Mouse (Mus musculus) cerebellum, postnatal 25 days (tissue): Measurements from ENCODE around the gene Ear1.
A peak's percentile ranks its signal among the peaks of the same experiment; 100 is the strongest.
"Not testable (repeated sequence)": the region's sequence is repeated elsewhere in the genome, so short reads cannot be mapped to it uniquely, and the experiment has no call there.

Experiments used
- DNase-seq, 2 experiments: peaks; one replicate each; pipeline ENCODE4 v3.0.0; 2021; ENCODE audit warnings: mixed read lengths in 2 of 2

Gene Ear1

DNA sequence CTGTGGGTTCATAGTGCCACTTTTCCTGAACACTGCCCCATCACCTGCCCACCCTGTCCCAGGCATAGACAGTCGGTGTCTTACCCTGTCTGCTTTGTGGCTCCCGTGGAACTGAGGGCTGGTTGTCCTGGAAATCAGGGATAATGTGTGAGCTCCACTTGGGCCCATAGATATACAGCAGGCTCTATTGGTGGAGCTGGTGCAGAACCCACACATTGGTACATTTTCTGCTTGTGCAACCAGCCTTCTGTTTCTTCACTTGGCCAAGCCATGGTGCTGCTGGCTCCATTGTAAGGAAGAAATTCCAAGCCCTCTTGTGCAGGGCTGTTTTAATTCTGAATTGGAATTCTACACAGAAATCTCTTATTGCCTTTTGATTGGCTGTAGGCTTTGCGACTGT lies at the start of gene Ear1:
Ear1 (minus strand) TSS at position 101 of the 400 bp plus-strand sequence.
- not testable (repeated sequence) for DNase-seq

DNA sequence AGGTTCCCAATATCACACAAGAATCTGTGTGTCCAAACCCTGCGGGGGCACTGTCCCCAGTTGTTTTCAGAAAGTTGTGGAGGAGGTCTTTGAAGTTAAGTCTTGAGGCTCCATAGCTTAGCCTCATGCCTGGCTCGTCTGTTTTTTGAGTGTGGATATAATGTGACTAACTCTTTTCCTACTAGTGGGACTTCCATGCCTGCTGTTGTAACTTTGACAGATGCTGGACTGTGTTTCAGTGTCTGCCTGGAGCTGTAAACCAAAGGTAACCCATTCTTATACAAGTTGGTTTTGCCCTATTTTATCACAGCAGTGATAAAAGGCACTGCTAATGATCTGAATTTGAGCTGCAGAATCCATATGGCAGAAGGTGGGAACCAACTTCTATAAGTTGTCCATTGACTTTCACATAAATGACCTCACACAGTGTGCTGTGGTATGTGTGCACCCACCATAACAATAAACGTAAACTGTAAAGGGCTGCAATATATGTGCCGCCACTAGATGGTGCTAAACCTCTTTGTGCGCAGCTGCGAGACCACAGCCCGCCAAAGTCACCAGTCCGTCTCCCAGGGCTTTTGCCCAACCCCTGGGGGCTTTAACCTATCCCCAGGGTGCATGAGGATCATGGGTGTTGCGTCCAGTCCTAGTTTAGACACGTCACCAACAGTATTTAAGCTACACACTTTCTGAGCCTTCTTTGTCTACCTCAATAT lies 49.5 kb upstream of the Ear1 start, which contains the start of gene Gm8113:
Gm8113 (plus strand) TSS at position 703 of the 716 bp plus-strand sequence.
- DNase-seq: peak; percentile 32 to 61

DNA sequence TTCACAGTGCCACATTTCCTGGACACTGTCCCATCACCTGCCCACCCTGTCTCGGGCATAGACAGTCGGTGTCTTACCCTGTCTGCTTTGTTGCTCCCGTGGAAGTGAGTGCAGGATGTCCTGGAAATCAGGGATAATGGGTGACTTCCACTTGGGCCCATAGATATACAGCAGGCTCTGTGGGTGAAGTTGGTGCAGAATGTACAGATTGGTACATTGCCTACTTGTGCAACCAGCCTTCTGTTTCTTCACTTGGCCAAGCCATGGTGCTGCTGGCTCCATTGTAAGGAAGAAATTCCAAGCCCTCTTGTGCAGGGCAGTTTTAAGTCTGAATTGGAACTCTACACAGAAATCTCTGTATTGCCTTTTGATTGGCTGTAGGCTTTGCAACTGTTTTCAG lies 48.1 kb upstream of the Ear1 start, which contains the start of gene Ear10:
Ear10 (minus strand) TSS at position 101 of the 400 bp plus-strand sequence.
- not testable (repeated sequence) for DNase-seq

DNA sequence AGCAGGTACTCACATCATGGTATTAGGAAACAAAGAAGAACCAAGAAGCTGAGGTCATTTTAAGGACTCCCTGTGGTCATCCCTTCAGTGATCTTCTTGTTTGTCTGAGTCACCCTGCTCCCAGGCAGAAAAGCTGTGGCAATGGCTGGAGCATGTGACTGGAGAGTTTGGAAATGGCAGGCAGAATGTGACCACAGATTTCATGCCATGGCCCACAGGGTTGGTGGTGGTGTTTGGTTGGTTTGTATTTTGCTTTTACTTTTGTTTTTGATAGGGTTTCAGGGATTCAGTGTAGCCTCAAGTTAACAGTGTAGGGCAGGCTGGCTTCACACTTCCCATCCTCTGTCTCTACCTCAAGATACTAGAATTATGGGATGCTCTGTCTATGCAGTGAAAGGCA lies 42.9 kb upstream of the Ear1 start:
- DNase-seq: not testable (repeated sequence)

DNA sequence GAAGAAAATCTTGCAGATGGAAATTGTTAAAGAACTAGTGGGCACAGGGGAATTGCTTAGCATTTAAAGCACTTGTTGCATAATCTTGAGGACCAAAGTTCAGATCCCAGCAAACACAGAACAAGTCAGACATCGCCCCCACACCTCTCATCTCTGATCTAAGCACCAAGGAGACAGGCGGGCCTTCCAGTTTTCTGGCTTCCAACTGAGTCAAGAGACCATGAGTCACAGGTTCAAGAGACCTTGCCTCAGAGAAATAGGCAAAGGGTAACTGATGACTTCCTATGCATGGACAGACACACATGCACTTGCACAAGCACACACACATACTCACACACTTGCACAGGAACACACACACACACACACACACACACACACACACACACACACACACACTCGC lies 23.3 kb upstream of the Ear1 start:
- not testable (repeated sequence) for DNase-seq

DNA sequence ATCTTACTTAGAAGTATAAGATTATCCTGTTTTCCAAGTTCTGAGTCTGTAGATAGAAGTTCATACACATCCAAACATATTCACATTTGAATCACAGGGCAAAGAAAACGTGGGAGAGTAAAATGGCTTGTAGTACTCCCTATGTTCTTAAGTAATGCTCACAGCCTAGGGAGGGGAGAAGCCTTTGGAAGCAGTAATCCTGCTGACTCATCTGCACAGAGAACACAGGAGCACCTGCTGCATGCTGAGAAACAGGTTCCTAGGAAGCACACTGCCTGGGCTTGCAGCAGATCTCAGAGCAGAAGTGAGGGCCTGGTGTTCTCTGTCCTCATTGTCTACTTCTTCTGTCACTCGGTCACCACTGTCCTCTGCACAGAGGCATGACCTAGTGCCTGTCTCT lies 20.0 kb upstream of the Ear1 start:
- not testable (repeated sequence) for DNase-seq

DNA sequence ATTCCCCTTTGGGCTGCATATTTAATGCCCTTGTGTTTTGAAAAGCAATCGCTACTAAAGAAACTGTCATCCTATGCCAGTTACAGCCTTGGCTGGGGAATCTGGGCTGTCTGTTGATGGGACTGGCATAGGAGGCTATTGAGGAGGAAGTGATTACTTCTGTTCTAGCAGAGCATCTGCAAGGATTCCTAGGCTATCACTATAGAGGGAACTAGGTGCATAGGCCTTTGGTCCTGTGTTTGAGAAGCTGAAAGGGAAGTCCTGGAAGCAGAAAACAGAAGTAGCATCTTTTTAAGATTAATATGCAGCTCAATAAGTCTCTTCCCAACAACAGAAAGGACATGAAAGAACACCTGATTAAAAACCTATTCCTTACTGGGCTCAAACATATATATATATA lies 16.0 kb upstream of the Ear1 start:
- DNase-seq: not testable (repeated sequence)

DNA sequence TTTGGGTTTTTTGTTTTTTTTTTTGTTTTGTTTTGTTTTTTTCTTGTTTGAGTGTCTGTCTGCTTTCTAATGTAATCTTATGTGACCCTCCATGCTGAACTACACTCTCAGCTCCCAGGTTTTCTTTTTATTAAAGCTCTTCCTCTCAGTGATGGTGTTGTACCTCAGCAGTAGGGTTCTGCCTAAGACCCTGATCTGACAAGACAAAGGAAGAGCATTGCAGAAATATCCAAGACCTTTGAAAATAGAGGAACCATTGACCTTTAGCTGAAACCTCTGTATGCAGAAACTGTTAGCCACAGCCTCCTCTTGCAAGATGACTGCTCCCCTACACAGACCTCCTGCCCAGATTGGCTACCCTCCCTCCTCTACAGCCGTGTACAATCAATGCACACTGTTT lies 10.9 kb upstream of the Ear1 start:
- not testable (repeated sequence) for DNase-seq

DNA sequence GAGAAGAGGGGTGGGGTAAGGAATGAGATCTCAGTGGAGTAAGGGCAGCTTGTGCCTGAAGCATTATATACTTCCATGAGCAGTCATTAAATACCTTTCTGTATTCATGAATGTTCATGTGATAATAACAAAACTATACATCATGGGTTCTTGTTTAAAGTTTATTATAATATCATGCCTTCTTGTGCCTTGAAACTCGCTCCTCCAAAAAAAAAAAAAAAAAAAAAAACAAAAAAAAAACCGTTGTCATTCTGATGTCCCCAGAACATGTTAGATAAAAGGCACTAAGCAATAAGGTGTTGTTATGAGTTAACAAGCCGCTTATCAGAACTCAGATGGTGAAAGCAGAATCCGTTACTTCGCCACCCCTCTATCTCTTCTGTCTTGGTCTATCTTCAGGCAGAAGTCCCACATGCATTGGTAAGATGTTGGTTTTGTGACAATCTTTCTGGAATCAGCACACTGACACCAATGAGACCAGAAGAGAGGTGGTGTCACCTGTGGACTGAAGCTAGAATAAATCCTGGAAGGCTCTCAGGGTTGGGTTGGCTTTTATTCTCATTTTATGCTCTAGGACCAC lies 4.7 kb upstream of the Ear1 start:
- DNase-seq: not testable (repeated sequence)

DNA sequence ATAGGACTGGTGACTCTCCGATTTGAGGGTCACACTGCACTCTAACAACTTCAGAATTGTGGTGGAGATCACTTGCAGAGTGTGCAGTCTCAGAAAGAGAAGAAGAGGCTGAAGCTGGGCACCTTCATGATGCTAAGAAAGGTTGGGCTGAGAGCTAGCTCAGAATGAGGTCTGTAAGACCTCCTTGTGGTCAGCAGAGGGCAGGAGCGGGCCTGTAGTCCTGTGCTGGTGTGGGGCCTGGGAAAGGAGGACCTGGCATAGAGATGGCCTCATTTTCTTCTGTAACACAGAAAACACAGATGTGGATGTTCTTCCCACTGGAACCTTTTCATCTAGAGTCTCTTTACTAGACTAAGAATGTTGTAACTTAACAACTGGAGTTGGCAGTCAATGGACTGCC lies 2.5 kb upstream of the Ear1 start:
- not testable (repeated sequence) for DNase-seq

DNA sequence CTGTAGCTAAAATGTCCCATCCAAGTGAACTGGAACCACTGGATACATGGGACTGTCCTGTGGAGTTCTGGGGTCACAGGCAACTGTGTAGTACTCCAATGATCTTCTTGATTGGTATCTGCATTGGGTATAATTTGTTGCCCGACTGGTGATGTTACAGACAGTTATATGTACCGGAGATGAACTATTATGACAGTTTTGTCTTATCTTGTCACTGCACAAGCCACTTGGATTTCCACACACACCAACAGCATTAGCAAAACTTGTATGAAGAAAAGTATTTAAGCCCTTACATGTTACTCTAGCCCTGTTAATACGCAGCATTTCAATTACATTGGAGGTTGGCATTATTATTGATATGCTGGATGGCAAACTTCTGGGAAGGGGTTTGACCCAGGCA lies 455 bp downstream of the Ear1 start:
- DNase-seq: not testable (repeated sequence)

DNA sequence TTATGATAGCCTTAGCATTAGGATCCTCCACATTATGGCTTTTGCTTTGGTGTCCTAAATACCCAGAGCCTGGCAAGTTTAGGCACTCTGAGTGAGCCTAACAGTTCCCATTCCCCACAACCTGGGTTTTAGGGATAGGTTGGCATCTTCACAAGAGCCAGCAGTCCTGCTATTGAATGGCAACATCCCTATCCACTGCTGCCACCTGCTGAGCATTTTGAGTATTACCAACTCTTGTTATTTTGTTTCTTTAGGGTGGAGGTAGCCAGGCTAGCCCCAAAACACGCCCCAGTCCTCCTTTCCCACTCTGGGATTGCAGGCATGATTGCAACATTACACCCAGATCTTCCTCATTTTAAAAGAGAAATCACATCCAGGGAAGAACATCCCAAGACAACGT lies 14.8 kb downstream of the Ear1 start:
- peak in 1 of 2 experiments; percentile 2 for DNase-seq

DNA sequence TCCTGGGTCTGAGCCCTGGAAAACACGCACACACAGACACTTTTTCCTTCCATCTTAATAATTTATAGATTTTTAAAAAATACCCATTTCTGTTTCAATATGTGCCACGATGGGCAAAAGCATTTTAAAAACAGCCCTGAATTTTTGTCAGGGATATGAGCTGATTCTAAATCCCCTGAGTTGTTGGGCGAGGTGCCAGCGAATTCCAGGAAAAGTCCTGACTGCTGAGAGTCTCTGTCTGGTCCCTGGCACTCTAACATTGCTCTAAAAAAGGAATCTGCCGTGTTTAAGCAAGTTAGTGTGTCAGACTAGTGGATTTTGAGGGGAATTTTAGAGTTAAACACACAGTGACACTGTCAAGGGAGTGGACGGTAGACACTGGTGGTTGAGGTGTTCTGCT lies 15.9 kb downstream of the Ear1 start:
- not testable (repeated sequence) for DNase-seq

DNA sequence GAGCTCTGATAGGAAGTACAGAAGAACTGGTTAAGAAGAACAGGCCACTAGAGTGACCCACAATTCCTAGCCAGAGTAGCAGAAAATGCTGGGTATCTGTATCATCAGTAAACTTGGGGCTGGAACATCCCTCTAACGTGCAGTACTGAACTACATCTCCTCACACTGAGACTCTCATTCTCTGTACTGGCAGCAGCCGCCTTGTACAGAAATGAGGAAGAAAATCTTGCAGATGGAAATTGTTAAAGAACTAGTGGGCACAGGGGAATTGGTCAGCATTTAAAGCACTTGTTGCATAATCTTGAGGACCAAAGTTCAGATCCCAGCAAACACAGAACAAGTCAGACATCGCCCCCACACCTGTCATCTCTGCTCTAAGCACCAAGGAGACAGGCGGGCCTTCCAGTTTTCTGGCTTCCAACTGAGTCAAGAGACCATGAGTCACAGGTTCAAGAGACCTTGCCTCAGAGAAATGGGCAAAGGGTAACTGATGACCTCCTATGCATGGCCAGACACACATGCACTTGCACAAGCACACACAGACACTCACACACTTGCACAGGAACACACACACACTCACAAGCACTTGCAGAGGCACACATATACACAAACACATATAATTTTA lies 31.3 kb downstream of the Ear1 start:
- DNase-seq: not testable (repeated sequence)

DNA sequence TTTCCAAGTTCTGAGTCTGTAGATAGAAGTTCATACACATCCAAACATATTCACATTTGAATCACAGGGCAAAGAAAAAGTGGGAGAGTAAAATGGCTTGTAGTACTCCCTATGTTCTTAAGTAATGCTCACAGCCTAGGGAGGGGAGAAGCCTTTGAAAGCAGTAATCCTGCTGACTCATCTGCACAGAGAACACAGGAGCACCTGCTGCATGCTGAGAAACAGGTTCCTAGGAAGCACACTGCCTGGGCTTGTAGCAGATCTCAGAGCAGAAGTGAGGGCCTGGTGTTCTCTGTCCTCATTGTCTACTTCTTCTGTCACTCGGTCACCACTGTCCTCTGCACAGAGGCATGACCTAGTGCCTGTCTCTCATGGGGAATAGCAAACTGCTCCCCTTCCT lies 34.3 kb downstream of the Ear1 start:
- not testable (repeated sequence) for DNase-seq

DNA sequence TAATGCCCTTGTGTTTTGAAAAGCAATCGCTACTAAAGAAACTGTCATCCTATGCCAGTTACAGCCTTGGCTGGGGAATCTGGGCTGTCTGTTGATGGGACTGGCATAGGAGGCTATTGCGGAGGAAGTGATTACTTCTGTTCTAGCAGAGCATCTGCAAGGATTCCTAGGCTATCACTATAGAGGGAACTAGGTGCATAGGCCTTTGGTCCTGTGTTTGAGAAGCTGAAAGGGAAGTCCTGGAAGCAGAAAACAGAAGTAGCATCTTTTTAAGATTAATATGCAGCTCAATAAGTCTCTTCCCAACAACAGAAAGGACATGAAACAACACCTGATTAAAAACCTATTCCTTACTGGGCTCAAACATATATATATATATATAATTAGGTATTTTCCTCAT lies 40.0 kb downstream of the Ear1 start:
- DNase-seq: not testable (repeated sequence)

DNA sequence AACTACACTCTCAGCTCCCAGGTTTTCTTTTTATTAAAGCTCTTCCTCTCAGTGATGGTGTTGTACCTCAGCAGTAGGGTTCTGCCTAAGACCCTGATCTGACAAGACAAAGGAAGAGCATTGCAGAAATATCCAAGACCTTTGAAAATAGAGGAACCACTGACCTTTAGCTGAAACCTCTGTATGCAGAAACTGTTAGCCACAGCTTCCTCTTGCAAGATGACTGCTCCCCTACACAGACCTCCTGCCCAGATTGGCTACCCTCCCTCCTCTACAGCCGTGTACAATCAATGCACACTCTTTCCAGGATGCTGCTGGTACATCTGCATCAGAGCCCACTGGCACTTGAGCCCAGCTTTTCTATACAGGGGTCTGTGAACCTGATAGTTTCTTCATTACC lies 44.9 kb downstream of the Ear1 start:
- not testable (repeated sequence) for DNase-seq

DNA sequence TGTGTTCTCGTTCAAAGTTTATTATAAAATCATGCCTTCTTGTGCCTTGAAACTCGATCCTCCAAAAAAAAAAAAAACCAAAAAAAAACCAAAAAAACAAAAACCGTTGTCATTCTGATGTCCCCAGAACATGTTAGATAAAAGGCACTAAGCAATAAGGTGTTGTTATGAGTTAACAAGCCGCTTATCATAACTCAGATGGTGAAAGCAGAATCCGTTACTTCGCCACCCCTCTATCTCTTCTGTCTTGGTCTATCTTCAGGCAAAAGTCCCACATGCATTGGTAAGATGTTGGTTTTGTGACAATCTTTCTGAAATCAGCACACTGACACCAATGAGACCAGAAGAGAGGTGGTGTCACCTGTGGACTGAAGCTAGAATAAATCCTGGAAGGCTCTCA lies 51.1 kb downstream of the Ear1 start:
- DNase-seq: not testable (repeated sequence)

DNA sequence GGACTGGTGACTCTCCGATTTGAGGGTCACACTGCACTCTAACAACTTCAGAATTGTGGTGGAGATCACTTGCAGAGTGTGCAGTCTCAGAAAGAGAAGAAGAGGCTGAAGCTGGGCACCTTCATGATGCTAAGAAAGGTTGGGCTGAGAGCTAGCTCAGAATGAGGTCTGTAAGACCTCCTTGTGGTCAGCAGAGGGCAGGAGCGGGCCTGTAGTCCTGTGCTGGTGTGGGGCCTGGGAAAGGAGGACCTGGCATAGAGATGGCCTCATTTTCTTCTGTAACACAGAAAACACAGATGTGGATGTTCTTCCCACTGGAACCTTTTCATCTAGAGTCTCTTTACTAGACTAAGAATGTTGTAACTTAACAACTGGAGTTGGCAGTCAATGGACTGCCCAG lies 53.4 kb downstream of the Ear1 start:
- DNase-seq: not testable (repeated sequence)

DNA sequence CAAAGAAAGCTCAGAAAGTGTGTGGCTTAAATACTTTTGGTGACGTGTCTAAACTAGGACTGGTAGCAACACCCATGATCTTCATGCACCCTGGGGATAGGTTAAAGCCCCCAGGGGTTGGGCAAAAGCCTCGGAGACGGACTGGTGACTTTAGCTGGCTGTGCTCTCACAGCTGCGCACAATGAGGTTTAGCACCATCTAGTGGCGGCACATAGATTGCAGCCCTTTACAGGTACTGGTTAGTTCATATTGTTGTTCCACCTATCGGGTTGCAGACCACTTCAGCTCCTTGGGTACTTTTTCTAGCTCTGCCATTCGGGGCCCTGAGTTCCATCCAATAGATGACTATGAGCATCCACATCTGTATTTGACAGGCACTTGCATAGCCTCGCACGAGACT lies 62.9 kb downstream of the Ear1 start:
- DNase-seq: peak; percentile 12 to 42

DNA sequence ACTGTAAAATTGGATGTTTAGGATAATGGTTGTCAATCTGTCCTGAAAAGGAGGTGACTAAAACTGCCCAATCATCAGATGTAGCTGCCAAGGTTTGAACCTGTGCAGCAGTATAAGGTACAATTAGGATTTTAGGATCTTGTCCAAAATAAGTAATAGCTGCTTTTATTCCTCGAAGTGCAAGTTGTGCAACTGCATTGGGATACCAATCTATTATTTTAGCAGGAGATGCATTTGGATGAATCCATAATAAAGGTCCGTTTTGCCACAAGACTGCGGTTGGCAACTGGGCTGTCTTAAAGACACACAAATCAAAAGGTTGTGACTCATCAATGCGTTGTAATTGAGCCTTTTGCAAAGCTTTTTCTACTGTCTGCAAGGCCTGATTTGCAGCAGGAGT lies 67.2 kb downstream of the Ear1 start:
- DNase-seq: not testable (repeated sequence)

DNA sequence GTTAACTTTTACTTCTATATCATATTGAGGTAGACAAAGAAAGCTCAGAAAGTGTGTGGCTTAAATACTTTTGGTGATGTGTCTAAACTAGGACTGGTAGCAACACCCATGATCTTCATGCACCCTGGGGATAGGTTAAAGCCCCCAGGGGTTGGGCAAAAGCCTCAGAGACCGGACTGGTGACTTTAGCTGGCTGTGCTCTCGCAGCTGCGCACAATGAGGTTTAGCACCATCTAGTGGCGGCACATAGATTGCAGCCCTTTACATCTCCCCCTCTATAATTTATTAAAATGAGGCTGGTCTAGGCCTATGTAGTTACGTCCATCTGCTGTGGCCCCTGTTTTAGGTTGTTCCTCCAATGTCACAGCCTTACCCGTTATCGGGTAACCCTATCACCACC lies 70.9 kb downstream of the Ear1 start:
- not testable (repeated sequence) for DNase-seq

DNA sequence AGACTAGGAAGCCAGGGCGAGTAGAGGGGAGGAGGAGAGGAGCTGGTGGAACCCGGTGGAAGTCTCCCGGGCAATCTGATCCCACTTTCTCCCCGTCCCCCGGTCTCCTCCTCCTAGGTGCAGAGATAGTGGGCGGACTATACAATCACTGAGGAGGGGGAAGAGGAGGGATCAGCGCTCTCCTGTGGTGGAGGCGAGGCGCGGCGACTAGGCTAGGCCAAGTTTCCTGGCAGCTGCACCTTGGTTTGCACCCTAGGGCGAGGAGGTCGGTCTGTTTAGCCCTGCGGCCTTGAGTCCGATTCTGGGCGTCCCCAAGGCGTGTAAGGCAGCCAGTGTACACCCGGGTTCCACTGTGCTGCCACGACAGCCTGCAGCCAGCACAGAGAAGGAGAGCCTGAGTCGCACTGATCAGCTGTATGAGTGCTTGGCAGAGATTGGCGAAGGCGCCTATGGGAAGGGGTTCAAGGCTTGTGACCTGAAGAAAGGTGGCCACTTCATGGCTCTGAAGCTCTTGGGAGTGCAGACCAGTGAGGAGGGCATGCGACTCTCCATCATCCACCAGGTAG lies 78.3 kb downstream of the Ear1 start:
- DNase-seq: not testable (repeated sequence)
